Mouse (Mus musculus) adrenal gland, postnatal 14 days (tissue): ENCODE data around the gene Tlcd1. TPM values are rescaled to one million over a fixed set of nuclear protein-coding genes. Genes with fewer than 3 reads are reported as not detected.

Experiments
- DNase-seq: peaks from one replicate; pipeline ENCODE4 v3.0.0; 2021; ENCODE audit warnings: mixed read lengths
- microRNA-seq, 2 experiments: library from miRNA; unstranded; fragments of <30 nt; microRNA quantifications; one replicate each; pipeline ENCODE4 v1.2.0; 2021
- total RNA-seq: library from RNA; stranded (reverse); gene quantifications from 2 replicates; pipeline ENCODE4 v1.2.3, GENCODE M21; 2021

Gene Tlcd1
- total RNA-seq, 1 experiment from 2014 or later: 46.4 TPM

DNA sequence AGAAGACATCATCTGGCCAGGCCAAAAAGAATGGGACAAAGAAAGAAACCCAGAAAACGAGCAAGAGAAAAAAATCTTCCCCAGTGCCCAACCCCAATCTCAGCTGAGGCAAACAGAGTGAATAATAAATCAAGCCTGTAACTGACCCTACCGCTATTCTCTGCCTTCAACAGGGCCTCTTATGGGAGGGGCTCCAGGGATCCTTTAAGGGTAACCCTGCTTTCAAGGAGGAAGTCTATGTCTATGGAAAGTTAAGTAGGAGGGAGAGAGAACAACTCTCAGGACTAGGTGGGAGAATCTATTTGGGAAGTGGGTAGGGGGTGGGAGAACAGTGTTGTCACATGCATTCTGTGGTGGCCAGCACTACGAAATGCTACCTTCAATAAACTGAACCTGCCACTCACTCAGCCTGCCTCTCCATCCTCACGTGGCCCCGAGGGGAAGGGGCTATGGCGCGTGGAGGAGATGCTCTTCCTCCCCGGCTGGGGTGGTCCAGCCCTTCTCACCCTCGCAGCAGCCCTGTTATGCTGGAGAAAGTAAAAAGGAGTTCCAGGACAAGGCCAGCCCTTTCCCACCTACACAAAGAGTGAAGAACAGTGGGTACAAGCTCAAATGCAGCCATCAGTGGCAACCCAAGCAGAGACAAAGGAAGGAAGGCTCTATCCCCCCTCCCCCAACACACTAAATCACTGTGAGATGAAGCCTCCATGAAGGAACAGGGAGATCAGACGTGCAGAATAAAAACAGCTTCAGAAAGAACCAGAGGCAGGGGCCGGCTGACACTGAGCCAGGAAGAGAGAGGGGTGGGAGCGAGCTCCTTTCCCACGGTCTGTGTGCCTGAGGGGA lies 29.1 kb downstream of the Tlcd1 start:
- DNase-seq: no peak

DNA sequence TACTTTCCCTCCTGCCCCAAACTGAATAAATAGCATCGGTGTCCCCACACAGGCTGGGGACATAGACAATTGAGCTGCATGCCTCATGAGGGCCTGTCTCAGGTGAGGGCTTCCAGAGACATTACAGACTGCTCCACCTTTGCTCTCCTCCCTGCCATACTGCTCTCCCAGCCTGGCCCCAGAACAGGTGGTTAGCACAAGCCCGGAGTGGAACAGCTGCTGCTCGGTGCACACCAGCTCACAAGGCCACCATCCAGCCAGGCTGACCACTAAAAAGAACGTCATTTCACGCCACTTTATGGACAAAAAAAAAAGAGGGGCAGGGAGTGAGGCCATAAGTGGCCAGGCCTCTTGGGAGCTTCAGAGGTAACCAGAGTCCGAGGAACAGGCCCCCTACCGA lies 30.7 kb downstream of the Tlcd1 start:
- no peak for DNase-seq

DNA sequence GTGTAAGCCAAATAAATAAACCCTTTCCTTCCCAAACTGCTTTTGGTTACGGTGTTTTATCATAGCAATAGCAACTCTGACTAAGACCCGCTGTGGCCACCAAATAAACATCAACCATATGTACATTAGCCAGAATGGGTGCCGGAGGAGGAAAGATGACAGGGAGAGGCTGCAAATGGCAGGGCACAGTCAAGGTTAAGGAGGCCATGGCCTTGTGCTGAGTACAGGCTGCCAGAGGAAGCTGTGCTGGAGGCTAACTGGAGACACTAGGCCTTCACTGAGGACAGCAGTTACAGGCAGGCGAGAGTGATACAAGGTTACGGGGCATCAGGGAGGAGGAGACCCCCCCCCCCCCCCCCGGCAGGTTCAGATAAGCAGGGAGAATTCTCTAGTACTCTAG lies 33.4 kb downstream of the Tlcd1 start:
- peak; percentile 54 for DNase-seq

DNA sequence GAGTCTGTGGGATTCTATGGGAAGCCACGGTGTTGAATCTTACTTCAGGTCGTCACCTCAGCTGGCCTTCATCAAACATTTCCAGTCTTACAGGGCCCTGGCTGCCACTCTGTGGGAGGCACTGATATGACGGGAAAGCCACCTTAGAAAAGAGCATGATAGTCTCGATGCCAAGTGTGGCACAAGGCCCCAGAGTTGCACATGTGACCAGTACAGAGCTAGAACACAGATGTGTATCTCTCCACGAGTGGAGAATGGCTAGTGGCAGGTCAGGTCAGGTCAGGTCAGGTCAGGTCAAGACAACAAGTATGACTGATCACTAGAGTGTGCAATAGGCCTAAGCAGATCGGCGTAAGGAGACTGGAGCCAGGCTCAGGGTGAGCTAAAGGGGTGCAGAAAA lies 34.1 kb downstream of the Tlcd1 start:
- peak; percentile 56 for DNase-seq

DNA sequence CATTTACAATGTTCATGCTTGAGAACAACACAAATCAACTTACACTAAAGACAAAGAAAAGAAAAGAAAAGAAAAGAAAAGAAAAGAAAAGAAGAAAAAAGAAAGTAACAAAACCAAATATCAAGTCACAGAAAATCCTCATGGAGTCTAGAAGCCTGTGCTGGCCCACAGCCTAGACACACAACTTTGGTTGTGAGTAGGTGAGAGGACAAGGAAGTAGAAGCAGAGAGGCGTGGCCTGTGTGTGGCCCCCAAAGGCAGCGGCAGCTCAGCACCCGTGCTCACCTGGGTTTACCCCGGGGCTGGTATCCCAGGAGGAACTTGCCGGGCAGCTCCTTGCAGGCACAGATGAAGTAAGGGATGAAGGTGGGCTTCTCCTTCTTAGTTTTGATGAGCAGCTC lies 35.0 kb downstream of the Tlcd1 start:
- DNase-seq: no peak

DNA sequence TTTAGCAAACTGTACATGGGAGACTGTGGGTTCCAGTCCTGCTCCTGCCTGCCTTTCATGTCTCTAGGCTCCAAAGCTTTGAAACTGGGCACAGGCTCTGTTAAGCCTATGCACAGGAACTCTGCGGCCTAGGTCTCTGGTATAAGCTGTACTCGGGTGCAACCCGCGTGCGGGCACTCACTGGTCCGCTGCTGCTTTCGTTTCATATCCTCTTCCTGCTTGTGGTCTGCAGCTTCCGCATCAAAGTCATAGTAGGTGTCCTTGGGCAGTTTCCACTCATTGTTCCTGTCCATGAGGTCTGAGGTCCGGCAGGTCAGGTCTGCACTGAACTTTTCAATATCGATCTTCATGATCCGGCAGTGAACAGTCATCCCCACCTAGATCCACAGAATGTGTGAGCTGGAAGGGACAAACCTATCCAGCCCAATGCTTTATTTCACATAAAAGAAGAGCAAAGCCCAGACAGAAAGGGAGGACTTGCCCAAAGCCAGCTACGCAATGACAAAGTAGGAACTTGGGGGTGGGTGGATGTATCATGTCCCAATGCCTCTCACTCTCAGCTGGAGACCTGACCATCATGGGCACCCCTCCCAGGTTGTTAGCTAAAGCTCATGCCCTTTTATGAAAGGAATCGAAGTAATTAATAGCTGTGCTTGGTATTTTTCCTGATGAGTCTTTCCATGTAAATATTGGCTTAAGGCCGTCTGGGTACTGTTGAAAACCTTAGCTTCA lies 36.7 kb downstream of the Tlcd1 start:
- DNase-seq: no peak

DNA sequence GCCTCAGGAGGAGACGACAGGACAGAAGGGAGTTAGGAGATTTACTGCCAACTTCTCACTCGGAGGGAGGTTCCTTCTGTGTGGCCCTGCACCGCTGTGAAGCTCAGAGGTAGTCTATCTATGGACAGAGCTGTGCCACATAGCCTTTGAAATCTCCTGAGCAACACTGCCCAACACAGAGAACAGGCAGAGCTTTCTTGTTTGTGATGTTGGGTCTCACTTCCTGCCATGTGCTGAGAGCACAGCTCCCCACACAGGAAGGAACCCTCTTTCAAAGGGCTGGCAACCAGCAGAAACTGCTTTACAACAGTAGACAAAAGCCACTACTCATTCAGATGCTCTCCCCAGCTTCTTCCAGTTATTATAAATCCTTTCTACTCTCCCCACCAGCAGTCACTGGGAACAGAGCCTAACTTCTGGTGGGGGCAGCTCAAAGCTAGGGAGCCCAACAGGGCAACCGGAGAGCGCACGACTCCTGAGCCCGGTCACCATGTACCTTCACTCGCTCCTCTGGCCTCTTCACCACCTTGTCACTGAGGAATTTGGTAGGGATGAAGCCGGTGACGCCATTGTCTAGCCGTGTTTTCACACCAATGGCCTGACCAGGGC lies 39.3 kb downstream of the Tlcd1 start:
- DNase-seq: no peak

DNA sequence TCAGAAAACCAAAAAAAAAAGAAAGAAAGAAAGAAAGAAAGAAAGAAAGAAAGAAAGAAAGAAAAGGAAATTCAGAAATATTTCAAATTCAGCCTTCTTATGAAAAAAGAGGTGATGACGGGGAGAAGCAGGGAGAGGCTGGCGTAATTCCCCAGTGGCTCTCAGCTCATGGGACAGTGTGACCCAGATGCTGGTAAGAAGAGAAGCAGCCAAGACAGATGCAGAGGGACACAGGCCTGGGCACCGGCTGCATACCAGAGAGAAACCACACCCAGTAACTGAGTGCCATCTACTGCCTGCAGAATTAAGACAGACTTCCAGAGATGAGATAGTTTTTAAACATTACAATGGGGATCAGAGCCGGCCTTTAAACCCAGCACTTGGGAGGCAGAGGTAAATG lies 47.1 kb downstream of the Tlcd1 start:
- no peak for DNase-seq

Small RNA genes within 50 kb of the gene (microRNA-seq; reads per million reads assigned to microRNA genes)
- 0.43 to 1.1 reads per million in 2 experiments for gene Mir7653

Other genes starting within 250 kb of the Tlcd1 start
- gene Sez6, start 245.9 kb upstream of the Tlcd1 start, total RNA-seq: 3.5 and 3.8 TPM in 2 replicates
- 52.2 and 60.9 TPM in 2 replicates for gene Phf12, start 194.0 kb upstream of the Tlcd1 start, total RNA-seq
- 9.9 and 10.3 TPM in 2 replicates for gene Dhrs13, start 144.4 kb upstream of the Tlcd1 start, total RNA-seq
- 74.3 and 81.5 TPM in 2 replicates for gene Flot2, start 138.8 kb upstream of the Tlcd1 start, total RNA-seq
- 28.8 and 31.6 TPM in 2 replicates for gene Eral1, start 96.3 kb upstream of the Tlcd1 start, total RNA-seq
- gene Fam222b, start 82.1 kb upstream of the Tlcd1 start, total RNA-seq: 18.1 and 19.1 TPM in 2 replicates
- gene Traf4, start 11.1 kb upstream of the Tlcd1 start, total RNA-seq: 47.2 and 50.7 TPM in 2 replicates
- 8.5 and 9.0 TPM in 2 replicates for gene Nek8, start within 50 bp of the Tlcd1 start, total RNA-seq
- 1,759 and 1,890 TPM in 2 replicates for gene Rpl23a, start 6.9 kb downstream of the Tlcd1 start, total RNA-seq
- 89.2 and 92.2 TPM in 2 replicates for gene Rab34, start 11.7 kb downstream of the Tlcd1 start, total RNA-seq
- 17.6 and 26.3 TPM in 2 replicates for gene Proca1, start 16.7 kb downstream of the Tlcd1 start, total RNA-seq
- 75.3 and 78.8 TPM in 2 replicates for gene Sdf2, start 69.0 kb downstream of the Tlcd1 start, total RNA-seq
- 60.1 and 65.4 TPM in 2 replicates for gene Supt6, start 69.3 kb downstream of the Tlcd1 start, total RNA-seq
- 146 and 153 TPM in 2 replicates for gene 2610507B11Rik, start 85.0 kb downstream of the Tlcd1 start, total RNA-seq
- 0.41 and 0.83 TPM in 2 replicates for gene BC030499, start 114.1 kb downstream of the Tlcd1 start, total RNA-seq
- gene Spag5, start 124.8 kb downstream of the Tlcd1 start, total RNA-seq: 9.7 and 12.4 TPM in 2 replicates
- gene Aldoc, start 146.3 kb downstream of the Tlcd1 start, total RNA-seq: 8.8 and 9.2 TPM in 2 replicates
- gene Pigs, start 151.7 kb downstream of the Tlcd1 start, total RNA-seq: 43.0 and 47.6 TPM in 2 replicates
- 24.4 and 26.8 TPM in 2 replicates for gene Unc119, start 166.8 kb downstream of the Tlcd1 start, total RNA-seq
- gene Foxn1, start 209.8 kb downstream of the Tlcd1 start, total RNA-seq: 0.15 TPM in 1 of 2 replicates, not detected in the other
- gene Slc13a2, start 245.5 kb downstream of the Tlcd1 start, total RNA-seq: not detected in 2 replicates